Mouse (Mus musculus) T-helper 1 cell (primary cell): ENCODE measurements at regions not wholly inside any gene's neighbourhood (a gene's known extent, or its start where the extent isn't known, plus 50 kb on each side); places are given as distances from the start of the nearest gene placed in this dataset.

ENCODE experiments used
- in situ Hi-C: fragments of 300-600 bp; cut with MboI, MseI; formaldehyde crosslinking; loops from one replicate; pipeline ENCODE4 v1.15.1; 2025; ENCODE audit warnings: high pct_unique_total_duplicates

DNA sequence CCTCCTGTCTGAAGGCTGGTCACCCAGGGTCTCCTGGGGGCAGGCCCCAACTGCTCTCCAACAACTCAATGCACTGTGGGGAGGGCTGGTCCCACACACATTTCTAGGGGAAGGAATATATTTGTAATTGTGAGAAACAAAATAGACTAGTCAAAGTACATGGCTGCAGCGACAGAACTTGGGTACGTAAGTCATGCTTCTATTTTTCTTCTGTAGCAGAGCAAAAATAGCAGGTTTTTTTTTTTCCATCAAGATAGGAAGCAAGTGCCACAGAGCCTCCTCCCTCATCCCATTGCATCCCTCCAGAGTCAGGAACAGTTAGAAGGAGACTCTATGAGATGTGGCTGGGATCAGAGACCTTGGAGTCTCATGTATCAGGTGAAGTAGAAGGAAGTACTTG lies 124.9 kb upstream of the Tnr start:
- in situ Hi-C loops, result loop anchor here (5.0 kb wide), 2 partner anchors 384 to 689 kb away; no protein-coding TSS in a partner anchor

DNA sequence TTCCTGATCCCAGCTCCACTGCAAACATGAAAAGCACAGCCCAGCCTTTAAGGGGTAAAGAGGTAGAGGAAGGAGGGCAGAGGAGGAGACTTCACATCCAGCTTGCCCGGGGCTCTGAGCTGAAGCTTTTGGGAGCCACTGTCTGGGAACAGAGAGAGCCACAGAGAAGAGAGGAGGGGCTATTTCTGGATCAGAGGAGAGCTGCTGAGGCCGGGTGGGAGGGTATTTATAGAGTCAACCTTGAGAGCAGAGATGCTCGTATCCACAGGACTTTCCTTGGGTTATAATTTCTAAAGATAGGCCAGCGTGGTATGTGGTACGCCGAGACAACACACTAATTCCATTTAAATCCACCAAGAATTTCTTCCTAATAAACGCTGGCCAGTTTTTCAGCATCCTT lies 117.3 kb upstream of the Tnr start:
- in situ Hi-C loops, result no loop called here

DNA sequence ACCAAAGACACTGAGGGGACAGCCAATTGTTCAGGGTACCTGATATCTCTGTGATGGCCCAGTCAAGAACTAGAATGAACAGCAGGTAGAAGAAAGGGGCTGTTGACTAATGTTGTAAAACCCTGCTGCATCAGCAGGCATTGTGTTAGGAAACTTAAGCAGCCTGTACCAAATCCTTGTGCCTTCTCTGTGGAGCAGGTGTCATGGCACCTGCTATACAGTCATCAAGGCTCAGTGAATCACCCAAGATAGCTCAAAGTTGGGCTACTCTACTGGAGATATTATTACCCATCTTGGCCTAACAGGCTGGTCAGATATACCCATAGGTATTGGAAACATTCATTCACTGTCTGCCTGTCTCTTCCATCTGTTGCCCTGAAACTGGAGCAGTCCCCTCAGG lies 116.8 kb upstream of the Tnr start:
- in situ Hi-C loops, result no loop called here

- in situ Hi-C loops, result no loop called here
Observed at GRCm38 (mm10) chr1:159413374-159413773, 110.2 kb upstream of the Tnr start.

DNA sequence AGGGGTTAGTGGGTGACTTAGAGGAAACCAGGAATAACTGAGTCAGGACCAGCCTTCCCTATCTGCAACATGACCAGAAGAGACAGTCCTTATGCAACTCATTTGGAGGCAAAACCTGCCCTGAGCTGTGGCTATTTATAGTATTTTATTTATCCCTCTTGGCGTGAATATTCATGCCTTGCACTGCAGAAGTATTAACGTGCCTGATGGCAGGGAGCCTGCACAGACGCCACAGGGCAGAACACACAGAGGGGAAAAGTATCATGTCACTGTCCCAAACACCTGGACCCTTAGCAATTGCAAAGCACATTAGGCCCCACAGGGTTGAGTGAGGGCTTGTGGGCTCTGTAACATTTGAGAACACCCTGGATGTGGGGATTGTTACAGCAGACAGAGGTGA lies 107.9 kb upstream of the Tnr start:
- in situ Hi-C loops, result no loop called here

DNA sequence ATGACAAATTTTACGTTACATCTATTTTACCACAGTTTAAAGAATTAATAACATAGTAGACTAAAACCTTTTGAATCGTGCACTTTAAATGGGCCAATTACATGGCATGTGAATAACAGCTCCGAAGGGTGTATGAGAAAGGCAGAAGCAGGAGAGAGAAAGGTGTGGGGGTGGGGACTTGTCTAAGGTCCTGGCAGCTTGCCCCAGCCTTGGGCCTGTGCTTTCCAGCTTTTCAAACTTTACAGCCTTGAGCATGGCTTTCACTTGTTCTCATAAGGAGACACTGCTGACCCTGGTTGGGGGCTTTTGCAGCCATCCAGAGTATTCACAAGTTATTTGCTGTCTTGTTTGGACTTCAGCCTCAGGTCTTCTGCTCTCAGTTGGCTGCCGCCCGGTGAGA lies 106.4 kb upstream of the Tnr start:
- in situ Hi-C loops, result no loop called here

GRCm38 (mm10) chr1:159419301-159419965 lies 104.1 kb upstream of the Tnr start:
- in situ Hi-C loops, result no loop called here

- in situ Hi-C loops, result no loop called here
Observed at GRCm38 (mm10) chr1:159420189-159420588, 103.4 kb upstream of the Tnr start.

- in situ Hi-C loops, result no loop called here
Observed at GRCm38 (mm10) chr1:159423694-159424093, 99.9 kb upstream of the Tnr start.

- in situ Hi-C loops, result no loop called here
Observed at GRCm38 (mm10) chr1:159429926-159430325, 93.6 kb upstream of the Tnr start.

GRCm38 (mm10) chr1:159433521-159433920 lies 90.0 kb upstream of the Tnr start:
- in situ Hi-C loops, result no loop called here

- in situ Hi-C loops, result no loop called here
Observed at GRCm38 (mm10) chr1:159440770-159441169, 82.8 kb upstream of the Tnr start.

DNA sequence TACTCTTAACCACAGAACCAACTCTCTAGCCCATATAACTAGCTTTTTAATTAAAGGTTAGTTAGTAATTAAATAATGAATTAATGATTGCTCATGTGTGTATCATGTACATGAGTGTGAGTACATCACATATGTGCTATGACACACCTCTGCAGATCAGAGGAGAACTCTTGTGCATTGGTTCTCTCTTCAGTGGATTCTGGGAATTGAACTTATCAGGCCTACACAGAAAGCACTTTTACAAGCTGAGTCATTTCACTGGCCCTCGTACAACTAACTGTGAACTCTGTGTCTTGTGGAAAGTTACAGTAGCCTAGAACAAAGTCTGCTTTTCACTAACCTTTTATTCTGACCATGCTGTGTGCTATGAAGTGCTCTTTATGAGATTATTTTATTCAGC lies 79.5 kb upstream of the Tnr start:
- in situ Hi-C loops, result no loop called here

GRCm38 (mm10) chr1:159445465-159445864 lies 78.1 kb upstream of the Tnr start:
- in situ Hi-C loops, result no loop called here

- in situ Hi-C loops, result no loop called here
Observed at GRCm38 (mm10) chr1:159451462-159451861, 72.1 kb upstream of the Tnr start.

DNA sequence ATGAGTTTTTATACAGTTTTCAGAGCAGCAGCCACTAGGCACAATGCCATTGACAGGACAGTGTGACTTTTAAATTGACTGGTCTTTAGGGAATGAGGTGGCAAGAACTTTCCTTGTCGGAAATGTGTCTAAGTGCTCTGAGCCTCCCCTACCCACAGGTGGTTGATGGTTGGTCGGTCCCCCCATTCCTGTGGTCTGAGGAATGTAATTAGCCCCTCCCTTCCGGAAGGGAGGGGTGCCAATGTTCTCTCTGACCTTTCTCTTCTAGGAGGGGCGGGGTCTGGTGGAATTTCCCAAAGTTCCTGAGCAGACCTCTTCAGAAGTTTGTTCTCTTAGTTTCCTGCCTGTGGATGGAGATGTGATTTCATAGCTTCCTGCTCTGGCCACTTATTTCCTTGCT lies 62.7 kb upstream of the Tnr start:
- in situ Hi-C loops, result no loop called here

DNA sequence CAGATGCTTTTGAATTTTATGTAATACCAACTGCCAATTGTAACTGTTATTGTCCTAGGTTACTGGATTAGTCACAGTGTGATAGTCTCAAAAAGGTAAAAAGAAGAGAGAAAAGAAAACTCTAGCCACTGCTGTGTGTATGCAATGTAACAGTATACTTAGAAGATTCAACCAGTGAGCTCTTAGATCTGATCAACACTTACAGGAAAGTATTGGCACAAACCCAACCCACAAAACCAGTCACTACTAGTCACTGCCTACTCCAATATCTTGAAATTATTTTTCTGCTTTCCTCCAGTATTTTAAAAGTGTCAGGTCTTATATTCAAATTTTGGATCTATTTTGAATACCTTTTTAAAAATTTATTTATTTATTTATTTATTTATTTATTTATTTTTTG lies 52.6 kb upstream of the Tnr start:
- in situ Hi-C loops, result no loop called here
